Mouse (Mus musculus): ENCODE data around the gene Skiv2l. TPM values are rescaled to one million over a fixed set of nuclear protein-coding genes. Genes with fewer than 3 reads are reported as not detected.

The Skiv2l gene
- total and polyA plus RNA-seq, 2 experiments, result 32.0 to 61.7 TPM

GRCm38 (mm10) chr17:34862416-34863081, 12.5 kb upstream of the Skiv2l start, which contains the start of gene Cfb:
Gene Cfb, minus strand, starts transcription at chr17:34862518.
- Histone ChIP-seq H3K27me3 (ENCODE audit: control insufficient read depth, insufficient read depth, low read length) (no peaks in the 10 kb centered on the region), H3K4me1 (ENCODE audit: control insufficient read depth, insufficient read depth, low read length) (peaks cover 41% of the 10 kb centered on the region), H3K9ac (ENCODE audit: low read depth, low read length) (peak within 1 kb of the TSS; percentile 80), H3K27ac (replicated peaks; ENCODE audit: insufficient read depth, low read depth, low read length) (peak within 1 kb of the TSS; percentile 99), H3K79me2 (ENCODE audit: control insufficient read depth, insufficient read depth, low read length) (peaks cover 4% of the 10 kb centered on the region; the same call in 1 of the 2 replicates), H3K36me3 (ENCODE audit: control insufficient read depth, insufficient read depth, low read length) (peaks cover 44% of the 10 kb centered on the region), H3K4me3 (ENCODE audit: insufficient read depth, low read depth, low read length) (peak within 1 kb of the TSS; percentile 76)
- WGBS, result 8% methylated on average over 8 of the region's 8 CpGs
- no peak for TF ChIP-seq CTCF (IDR thresholded peaks at IDR 0.05; ENCODE audit: low read depth, low read length)
- no peak for TF ChIP-seq POLR2A (IDR thresholded peaks at IDR 0.05; ENCODE audit: extremely low read depth, insufficient read depth, low read length)
- peak; percentile 97 for DNase-seq (ENCODE audit: extremely low read depth, low read depth, low spot score)

- peak; percentile 60; the same call in 1 of the 2 replicates for TF ChIP-seq POLR2A (IDR thresholded peaks at IDR 0.05; ENCODE audit: extremely low read depth, insufficient read depth, low read length)
- no peak for TF ChIP-seq CTCF (IDR thresholded peaks at IDR 0.05; ENCODE audit: low read depth, low read length)
- 22% methylated on average over 13 of the region's 13 CpGs for WGBS
- Histone ChIP-seq H3K4me1 (ENCODE audit: control insufficient read depth, insufficient read depth, low read length) (peaks cover 47% of the 10 kb centered on the region), H3K9ac (ENCODE audit: low read depth, low read length) (peak overlapping the region; percentile 80), H3K27ac (replicated peaks; ENCODE audit: insufficient read depth, low read depth, low read length) (peak overlapping the region; percentile 99), H3K4me3 (ENCODE audit: insufficient read depth, low read depth, low read length) (peak overlapping the region; percentile 76), H3K27me3 (ENCODE audit: control insufficient read depth, insufficient read depth, low read length) (no peaks in the 10 kb centered on the region), H3K36me3 (ENCODE audit: control insufficient read depth, insufficient read depth, low read length) (peaks cover 49% of the 10 kb centered on the region), H3K79me2 (ENCODE audit: control insufficient read depth, insufficient read depth, low read length) (peaks cover 4% of the 10 kb centered on the region; the same call in 1 of the 2 replicates)
- DNase-seq (ENCODE audit: extremely low read depth, low read depth, low spot score), result peak; percentile 98
Measured at GRCm38 (mm10) chr17:34861704-34862415, 11.8 kb upstream of the Skiv2l start.

- DNase-seq (ENCODE audit: extremely low read depth, low read depth, low spot score), result peak; percentile 81
- Histone ChIP-seq H3K27ac (replicated peaks; ENCODE audit: insufficient read depth, low read depth, low read length) (peak overlapping the region; percentile 99), H3K36me3 (ENCODE audit: control insufficient read depth, insufficient read depth, low read length) (peaks cover 52% of the 10 kb centered on the region), H3K27me3 (ENCODE audit: control insufficient read depth, insufficient read depth, low read length) (no peaks in the 10 kb centered on the region), H3K4me3 (ENCODE audit: insufficient read depth, low read depth, low read length) (peak overlapping the region; percentile 76), H3K4me1 (ENCODE audit: control insufficient read depth, insufficient read depth, low read length) (peaks cover 48% of the 10 kb centered on the region), H3K9ac (ENCODE audit: low read depth, low read length) (peak overlapping the region; percentile 80), H3K79me2 (ENCODE audit: control insufficient read depth, insufficient read depth, low read length) (peaks cover 4% of the 10 kb centered on the region; the same call in 1 of the 2 replicates)
- WGBS, result 30% methylated on average over 9 of the region's 9 CpGs
- TF ChIP-seq POLR2A (IDR thresholded peaks at IDR 0.05; ENCODE audit: extremely low read depth, insufficient read depth, low read length) (no peak), CTCF (IDR thresholded peaks at IDR 0.05; ENCODE audit: low read depth, low read length) (no peak)
Measured at GRCm38 (mm10) chr17:34860514-34860913, 10.5 kb upstream of the Skiv2l start.

GRCm38 (mm10) chr17:34858670-34859069, 8.7 kb upstream of the Skiv2l start:
- no peak for TF ChIP-seq CTCF (IDR thresholded peaks at IDR 0.05; ENCODE audit: low read depth, low read length)
- H3K4me1 ChIP-seq (ENCODE audit: control insufficient read depth, insufficient read depth, low read length), result peaks cover 48% of the 10 kb centered on the region
- peaks cover 4% of the 10 kb centered on the region; the same call in 1 of the 2 replicates for H3K79me2 ChIP-seq (ENCODE audit: control insufficient read depth, insufficient read depth, low read length)
- H3K27ac ChIP-seq (replicated peaks; ENCODE audit: insufficient read depth, low read depth, low read length), result peak overlapping the region; percentile 32
- WGBS, result 65% methylated on average over 4 of the region's 4 CpGs
- H3K36me3 ChIP-seq (ENCODE audit: control insufficient read depth, insufficient read depth, low read length), result peaks cover 50% of the 10 kb centered on the region
- no peaks in the 10 kb centered on the region for H3K27me3 ChIP-seq (ENCODE audit: control insufficient read depth, insufficient read depth, low read length)
- no peak overlapping the region for H3K4me3 ChIP-seq (ENCODE audit: insufficient read depth, low read depth, low read length)
- DNase-seq (ENCODE audit: extremely low read depth, low read depth, low spot score), result no peak
- no peak overlapping the region for H3K9ac ChIP-seq (ENCODE audit: low read depth, low read length)

GRCm38 (mm10) chr17:34855825-34856224, 5.8 kb upstream of the Skiv2l start:
- H3K9ac ChIP-seq (ENCODE audit: low read depth, low read length), result peak overlapping the region; percentile 9; the same call in 1 of the 2 replicates
- DNase-seq (ENCODE audit: extremely low read depth, low read depth, low spot score), result peak; percentile 25
- no peak for TF ChIP-seq POLR2A (IDR thresholded peaks at IDR 0.05; ENCODE audit: extremely low read depth, insufficient read depth, low read length)
- TF ChIP-seq CTCF (IDR thresholded peaks at IDR 0.05; ENCODE audit: low read depth, low read length), result peak; percentile 87
- peaks cover 53% of the 10 kb centered on the region for H3K36me3 ChIP-seq (ENCODE audit: control insufficient read depth, insufficient read depth, low read length)
- H3K4me1 ChIP-seq (ENCODE audit: control insufficient read depth, insufficient read depth, low read length), result peaks cover 53% of the 10 kb centered on the region
- H3K27ac ChIP-seq (replicated peaks; ENCODE audit: insufficient read depth, low read depth, low read length), result peak overlapping the region; percentile 24; the same call in 1 of the 2 replicates
- no peak overlapping the region for H3K4me3 ChIP-seq (ENCODE audit: insufficient read depth, low read depth, low read length)
- H3K79me2 ChIP-seq (ENCODE audit: control insufficient read depth, insufficient read depth, low read length), result no peaks in the 10 kb centered on the region
- WGBS, result 18% methylated on average over 3 of the region's 3 CpGs
- no peaks in the 10 kb centered on the region for H3K27me3 ChIP-seq (ENCODE audit: control insufficient read depth, insufficient read depth, low read length)
